ENCODE assay signal across 9 mouse cellular contexts in genomic region chr17:46651755-46652547, GRCm38 (mm10). TPM values are rescaled to one million over a fixed set of nuclear protein-coding genes. Genes with fewer than 3 reads are reported as not detected.
DNase-seq lines count a peak whose midpoint lies in the region; ATAC-seq and TF ChIP-seq lines count a peak whose summit lies in the region.
"Had no signal": no experiment of that assay in that cellular context is flagged by ENCODE, and none has a peak within 500 bp of the region (broad histone marks: within the 10 kb centered on the region; RNA-seq: fewer than 3 reads in every experiment).

No protein-coding gene starts in this region.

- intact Hi-C loops in gastrocnemius, postnatal 36 days (cut with DNase I): no loop called here

- H3K9me3 ChIP-seq in E14TG2a.4 (ENCODE audit: low read length): no peaks in the 10 kb centered on the region
- no peaks in the 10 kb centered on the region for H3K9me3 ChIP-seq in forebrain, embryonic 16.5 days (ENCODE audit: control insufficient read depth, low read length)
- H3K9me3 ChIP-seq in liver, embryonic 15.5 days (replicated peaks): no peaks in the 10 kb centered on the region

- peaks cover 74% of the 10 kb centered on the region for H3K36me3 ChIP-seq in E14TG2a.4 (ENCODE audit: insufficient read depth, low read length)
- H3K36me3 ChIP-seq in forebrain, embryonic 16.5 days (ENCODE audit: control insufficient read depth, insufficient read depth): peaks cover 12% of the 10 kb centered on the region
- H3K36me3 ChIP-seq in liver, embryonic 15.5 days (replicated peaks): peaks cover 48% of the 10 kb centered on the region

- TF ChIP-seq CTCF in E14TG2a.4 (conservative IDR thresholded peaks at IDR 0.05; ENCODE audit: low read length): no peak

- WGBS in forebrain, embryonic 16.5 days: 70% methylated on average over 20 of the region's 20 CpGs
- 73% methylated on average over 20 of the region's 20 CpGs for WGBS in liver, embryonic 15.5 days (ENCODE audit: insufficient replicate concordance)

- no peak overlapping the region for H3K27ac ChIP-seq in forebrain, embryonic 16.5 days (ENCODE audit: low read length)
- H3K27ac ChIP-seq in liver, embryonic 15.5 days (replicated peaks): no peak overlapping the region

- H3K4me1 ChIP-seq in E14TG2a.4 (replicated peaks; ENCODE audit: low read depth, low read length): peaks cover 83% of the 10 kb centered on the region
- peaks cover 26% of the 10 kb centered on the region for H3K4me1 ChIP-seq in forebrain, embryonic 16.5 days (replicated peaks; ENCODE audit: control insufficient read depth, insufficient read depth, low read length)
- H3K4me1 ChIP-seq in liver, embryonic 15.5 days (replicated peaks): peaks cover 46% of the 10 kb centered on the region

- peak overlapping the region; percentile 88; the same call in 1 of the 2 replicates for H3K9ac ChIP-seq in forebrain, embryonic 16.5 days (replicated peaks; ENCODE audit: low read depth, low read length)
- H3K9ac ChIP-seq in liver, embryonic 15.5 days: no peak overlapping the region

- peak; percentile 95 for DNase-seq in heart, adult 11 months
- DNase-seq in heart, adult 8-10 months (ENCODE audit: low spot score): no peak
- DNase-seq in adrenal gland, adult 2 months: no peak
- DNase-seq in gastrocnemius, postnatal 36 days: no peak
- DNase-seq in embryo, embryonic 10.5 days (ENCODE audit: low spot score): no peak
- DNase-seq: thymus, adult 2 months had no signal

- H3K27me3 ChIP-seq in E14TG2a.4 (ENCODE audit: insufficient read depth, low read length): peaks cover 3% of the 10 kb centered on the region; the same call in 1 of the 2 replicates
- no peaks in the 10 kb centered on the region for H3K27me3 ChIP-seq in forebrain, embryonic 16.5 days (replicated peaks; ENCODE audit: control insufficient read depth, insufficient read depth, low read length)
- no peaks in the 10 kb centered on the region for H3K27me3 ChIP-seq in liver, embryonic 15.5 days

- peak overlapping the region; percentile 83 for H3K4me2 ChIP-seq in forebrain, embryonic 16.5 days (ENCODE audit: low read length)
- peak overlapping the region; percentile 98 for H3K4me2 ChIP-seq in liver, embryonic 15.5 days

- H3K4me3 ChIP-seq in E14TG2a.4 (replicated peaks; ENCODE audit: low read length): peak overlapping the region; percentile 86
- peak overlapping the region; percentile 5; the same call in 1 of the 2 replicates for H3K4me3 ChIP-seq in forebrain, embryonic 16.5 days (replicated peaks; ENCODE audit: low read length)
- peak overlapping the region; percentile 74 for H3K4me3 ChIP-seq in liver, embryonic 15.5 days (replicated peaks)

- no peak for ATAC-seq in forebrain, embryonic 16.5 days
- no peak for ATAC-seq in liver, embryonic 15.5 days (ENCODE audit: insufficient read depth)

RNA-seq across cellular contexts. Expression of gene Cul7, which starts 1.8 kb away (rescaled TPM):
- total RNA-seq in heart, adult 8-10 months (2022): 10 to 100 TPM; 16.5 to 21.2 (median 18.7) TPM
- polyA plus RNA-seq in forebrain, embryonic 16.5 days (2015; fragmentation: Nextera tagmentation; extraction: Ambion mirVana): 38.8 and 42.8 TPM in 2 replicates
- 9.7 and 11.5 TPM in 2 replicates for polyA plus RNA-seq in liver, embryonic 15.5 days (2015; fragmentation: Nextera tagmentation; extraction: Ambion mirVana)
- 10 to 100 TPM; 28.6 to 36.3 TPM for total RNA-seq in adrenal gland, adult 2 months (2021)
- 52.6 and 53.3 TPM in 2 replicates for polyA plus RNA-seq in adrenal gland, adult 2 months (2012; rRNA removed)
- 1 to 10 TPM; 5.8 to 5.9 TPM for total RNA-seq in gastrocnemius, postnatal 36 days (2021)

RNA-seq across cellular contexts. Expression of gene Mrpl2, which starts 5.9 kb away (rescaled TPM):
- total RNA-seq in heart, adult 8-10 months (2022): 100 to 1,000 TPM; 115 to 133 (median 125) TPM
- polyA plus RNA-seq in forebrain, embryonic 16.5 days (2015; fragmentation: Nextera tagmentation; extraction: Ambion mirVana): 66.1 and 74.9 TPM in 2 replicates
- 67.9 and 69.4 TPM in 2 replicates for polyA plus RNA-seq in liver, embryonic 15.5 days (2015; fragmentation: Nextera tagmentation; extraction: Ambion mirVana)
- total RNA-seq in adrenal gland, adult 2 months (2021): 100 to 1,000 TPM in 1 of 2 experiments, 10 to 100 TPM in 1; 82.9 to 113 TPM
- polyA plus RNA-seq in adrenal gland, adult 2 months (2012; rRNA removed): 343 and 456 TPM in 2 replicates
- total RNA-seq in gastrocnemius, postnatal 36 days (2021): 100 to 1,000 TPM in 1 of 2 experiments, 10 to 100 TPM in 1; 99.4 to 102 TPM

RNA-seq across cellular contexts. Expression of gene Klc4, which starts 6.1 kb away (rescaled TPM):
- total RNA-seq in heart, adult 8-10 months (2022): 10 to 100 TPM; 27.5 to 29.1 (median 28.5) TPM
- polyA plus RNA-seq in forebrain, embryonic 16.5 days (2015; fragmentation: Nextera tagmentation; extraction: Ambion mirVana): 42.8 and 43.9 TPM in 2 replicates
- polyA plus RNA-seq in liver, embryonic 15.5 days (2015; fragmentation: Nextera tagmentation; extraction: Ambion mirVana): 9.3 and 10.3 TPM in 2 replicates
- total RNA-seq in adrenal gland, adult 2 months (2021): 10 to 100 TPM; 40.9 to 43.1 TPM
- 25.7 and 29.7 TPM in 2 replicates for polyA plus RNA-seq in adrenal gland, adult 2 months (2012; rRNA removed)
- total RNA-seq in gastrocnemius, postnatal 36 days (2021): 10 to 100 TPM; 11.7 to 11.8 TPM

RNA-seq across cellular contexts. Expression of gene Rrp36, which starts 22.2 kb away (rescaled TPM):
- 10 to 100 TPM; 10.5 to 13.7 (median 12.4) TPM for total RNA-seq in heart, adult 8-10 months (2022)
- 47.7 and 51.1 TPM in 2 replicates for polyA plus RNA-seq in forebrain, embryonic 16.5 days (2015; fragmentation: Nextera tagmentation; extraction: Ambion mirVana)
- 21.5 and 22.6 TPM in 2 replicates for polyA plus RNA-seq in liver, embryonic 15.5 days (2015; fragmentation: Nextera tagmentation; extraction: Ambion mirVana)
- total RNA-seq in adrenal gland, adult 2 months (2021): 10 to 100 TPM; 24.2 to 28.5 TPM
- 21.7 and 23.8 TPM in 2 replicates for polyA plus RNA-seq in adrenal gland, adult 2 months (2012; rRNA removed)
- total RNA-seq in gastrocnemius, postnatal 36 days (2021): 1 to 10 TPM; 7.5 to 9.9 TPM

RNA-seq across cellular contexts. Expression of gene Ptk7, which starts 22.6 kb away (rescaled TPM):
- 1 to 10 TPM; 1.8 to 3.5 (median 2.1) TPM for total RNA-seq in heart, adult 8-10 months (2022)
- 33.9 and 36.5 TPM in 2 replicates for polyA plus RNA-seq in forebrain, embryonic 16.5 days (2015; fragmentation: Nextera tagmentation; extraction: Ambion mirVana)
- 7.8 and 9.1 TPM in 2 replicates for polyA plus RNA-seq in liver, embryonic 15.5 days (2015; fragmentation: Nextera tagmentation; extraction: Ambion mirVana)
- total RNA-seq in adrenal gland, adult 2 months (2021): 1 to 10 TPM; 4.6 to 8.0 TPM
- 8.6 and 9.2 TPM in 2 replicates for polyA plus RNA-seq in adrenal gland, adult 2 months (2012; rRNA removed)
- total RNA-seq in gastrocnemius, postnatal 36 days (2021): under 1 TPM; 0.79 to 0.94 TPM

Comparison
In these comparisons a context has a peak if more than half of its experiments do, and no peak if none do; other contexts are left out.
1. H3K4me3 ChIP-seq: peak in every context shown above with its lines; median percentile 86 in E14TG2a.4; 74 in liver, embryonic 15.5 days; 5 in forebrain, embryonic 16.5 days.